Mouse (Mus musculus): ENCODE data around the gene Mpzl1.

DNA sequence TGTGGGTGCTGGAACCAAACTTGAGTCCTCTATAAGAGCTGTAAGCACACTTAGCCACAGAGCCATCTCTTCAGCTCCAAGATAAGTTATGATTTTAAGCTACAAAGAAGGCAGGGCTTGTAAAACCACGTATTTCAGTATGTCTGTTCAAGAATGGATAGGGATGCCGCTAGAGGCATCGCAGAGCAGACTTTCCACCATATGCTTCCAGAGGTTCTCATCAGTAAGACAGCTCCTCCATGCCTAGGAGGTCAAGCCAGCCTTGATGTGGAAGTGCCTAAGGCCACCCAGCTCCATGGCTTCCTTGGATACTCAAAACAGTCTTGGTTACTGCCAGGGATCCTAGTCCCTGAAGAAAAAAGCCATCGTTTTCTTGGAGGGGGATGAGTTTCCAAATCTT, 10.8 kb upstream of the Mpzl1 start:
- no peak for TF ChIP-seq POLR2A (IDR thresholded peaks at IDR 0.05; ENCODE audit: borderline replicate concordance, extremely low read depth, low read depth, low read length)
- no peak for TF ChIP-seq CTCF (IDR thresholded peaks at IDR 0.05; ENCODE audit: insufficient read depth, low read length)

Measured in lung, adult 2 months (tissue).